Mouse (Mus musculus) stomach, embryonic 15.5 days (tissue): Measurements from ENCODE around the gene Rpusd1. TPM values are rescaled to one million over a fixed set of nuclear protein-coding genes. Genes with fewer than 3 reads are reported as not detected.

ENCODE experiments used
- ATAC-seq: fragments of 200-750 bp; cut with Nextera tagmentation; 2 replicates; pipeline ENCODE4 v1.8.0; 2017; ENCODE audit warnings: low read depth, moderate number of reproducible peaks, moderate TSS enrichment; ENCODE audit not compliant: insufficient read depth, low FRiP score
- H3K27ac ChIP-seq: fragments of 300-500 bp; sonication (generic); 2 replicates; pipeline ENCODE4 v1.5.1; 2015; ENCODE audit warnings: mild to moderate bottlenecking, inconsistent platforms
- H3K27me3 ChIP-seq: fragments of 300-500 bp; sonication (generic); replicated peaks from 2 replicates; pipeline ENCODE4 v1.6.1; 2015; ENCODE audit warnings: inconsistent platforms
- H3K36me3 ChIP-seq: fragments of 300-500 bp; sonication (generic); 2 replicates; pipeline ENCODE4 v1.6.1; 2015; ENCODE audit warnings: inconsistent platforms
- H3K4me1 ChIP-seq: fragments of 300-500 bp; sonication (generic); 2 replicates; pipeline ENCODE4 v1.6.1; 2015; ENCODE audit warnings: inconsistent platforms
- H3K4me2 ChIP-seq: fragments of 300-500 bp; sonication (generic); 2 replicates; pipeline ENCODE4 v1.6.1; 2015; ENCODE audit warnings: mild to moderate bottlenecking, inconsistent platforms
- H3K4me3 ChIP-seq: fragments of 300-500 bp; sonication (generic); replicated peaks from 2 replicates; pipeline ENCODE4 v1.5.1; 2015; ENCODE audit warnings: inconsistent platforms
- H3K9ac ChIP-seq: fragments of 300-500 bp; sonication (generic); 2 replicates; pipeline ENCODE4 v1.6.1; 2015; ENCODE audit warnings: inconsistent platforms
- H3K9me3 ChIP-seq: fragments of 300-500 bp; sonication (generic); 2 replicates; pipeline ENCODE4 v1.6.1; 2016; ENCODE audit warnings: inconsistent platforms
- WGBS: fragments of 180-500 bp; shearing (Covaris S2); methylation state at CpG from one replicate; pipeline ENCODE4 v1.1.7; 2015; 5-methylcytosine and 5-hydroxymethylcytosine counted together
- microRNA-seq: library from miRNA; unstranded; fragments of <30 nt; microRNA quantifications from one replicate; pipeline ENCODE4, GENCODE M21; 2016
- polyA plus RNA-seq: library from polyadenylated mRNA; unstranded; fragments of >200 nt; fragmentation: Nextera tagmentation; extraction: Ambion mirVana; gene quantifications from 2 replicates; pipeline ENCODE4 v1.2.1, GENCODE M21; 2015

Gene Rpusd1
- polyA plus RNA-seq, 1 experiment from 2014 or later, result 18.3 TPM

GRCm38 (mm10) chr17:25761561-25761970, 34.1 kb downstream of the Rpusd1 start:
- ATAC-seq, result no peak
- H3K4me1 ChIP-seq, result 0 out of 2 replicates have a peak, but pooled peaks cover 2% of the 10 kb centered on the region
- 25% methylated on average over 4 of the region's 4 CpGs for WGBS
- no peaks in the 10 kb centered on the region for H3K9me3 ChIP-seq
- no peaks in the 10 kb centered on the region for H3K36me3 ChIP-seq
- H3K27me3 ChIP-seq, result no peaks in the 10 kb centered on the region
- no peak overlapping the region for H3K27ac ChIP-seq
- H3K4me2 ChIP-seq, result no peak overlapping the region
- no peak overlapping the region for H3K9ac ChIP-seq
- no peak overlapping the region for H3K4me3 ChIP-seq

DNA sequence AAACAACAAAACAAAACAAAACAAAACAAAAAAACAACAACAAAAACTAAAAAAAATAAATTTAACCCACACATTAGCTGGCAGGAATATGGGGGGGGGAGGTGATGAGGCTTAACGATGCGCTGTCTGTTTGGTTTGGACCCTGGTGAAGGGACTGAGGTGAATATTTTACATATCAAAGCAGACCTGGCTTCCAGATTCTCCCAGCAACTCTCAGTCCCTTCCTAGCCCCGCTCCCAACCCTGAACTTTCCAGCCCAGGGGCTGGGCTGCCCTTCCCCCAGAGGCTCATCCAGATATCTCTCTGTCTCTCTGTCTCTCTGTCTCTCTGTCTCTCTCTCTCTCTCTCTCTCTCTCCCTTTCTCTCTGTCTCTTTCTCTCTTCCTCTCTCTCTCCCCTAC, 35.1 kb downstream of the Rpusd1 start:
- Histone ChIP-seq H3K4me1 (no peaks in the 10 kb centered on the region), H3K27ac (no peak overlapping the region), H3K9ac (no peak overlapping the region), H3K4me3 (no peak overlapping the region), H3K9me3 (no peaks in the 10 kb centered on the region), H3K27me3 (no peaks in the 10 kb centered on the region), H3K36me3 (no peaks in the 10 kb centered on the region), H3K4me2 (no peak overlapping the region)
- ATAC-seq, result no peak
- 50% methylated on average over 3 of the region's 3 CpGs for WGBS

- Histone ChIP-seq H3K9ac (no peak overlapping the region), H3K4me2 (no peak overlapping the region), H3K27ac (no peak overlapping the region), H3K4me1 (no peaks in the 10 kb centered on the region), H3K9me3 (no peaks in the 10 kb centered on the region), H3K36me3 (no peaks in the 10 kb centered on the region), H3K4me3 (no peak overlapping the region), H3K27me3 (no peaks in the 10 kb centered on the region)
- ATAC-seq, result no peak
- WGBS, result 75% methylated on average over 5 of the region's 5 CpGs
Observed at GRCm38 (mm10) chr17:25765886-25766285, 38.4 kb downstream of the Rpusd1 start.

GRCm38 (mm10) chr17:25769331-25769730, 41.9 kb downstream of the Rpusd1 start:
- Histone ChIP-seq H3K4me3 (no peak overlapping the region), H3K9ac (no peak overlapping the region), H3K4me2 (no peak overlapping the region), H3K9me3 (no peaks in the 10 kb centered on the region), H3K27ac (no peak overlapping the region), H3K27me3 (no peaks in the 10 kb centered on the region), H3K4me1 (peaks cover 7% of the 10 kb centered on the region), H3K36me3 (no peaks in the 10 kb centered on the region)
- no peak for ATAC-seq
- WGBS, result 57% methylated on average over 9 of the region's 9 CpGs

DNA sequence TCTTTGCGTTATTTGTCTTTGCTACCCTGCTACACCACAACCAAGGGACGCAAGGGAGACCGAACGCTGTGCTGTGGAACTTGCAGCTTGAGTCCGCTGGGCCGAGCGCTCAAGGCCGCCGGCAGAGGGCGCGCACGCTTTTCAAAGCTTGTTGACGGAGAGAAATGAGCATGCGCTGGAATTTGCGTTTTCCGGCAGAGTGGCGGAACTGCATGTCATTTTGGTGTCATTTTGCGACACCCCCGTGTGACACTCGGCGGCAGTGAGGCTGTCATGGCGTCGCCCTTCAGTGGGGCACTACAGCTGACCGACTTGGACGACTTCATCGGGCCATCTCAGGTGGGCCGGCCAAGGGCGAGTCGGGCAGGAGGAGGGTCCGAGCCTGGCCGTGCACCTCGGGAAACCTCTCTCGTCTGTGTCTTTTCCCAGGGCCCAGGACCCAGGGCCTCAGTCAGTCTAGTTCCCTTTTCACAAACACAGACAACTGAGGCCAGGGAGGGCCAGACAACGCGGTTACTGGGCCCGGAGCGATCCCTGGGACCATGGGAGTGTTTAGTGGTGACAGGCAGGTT, 46.2 kb downstream of the Rpusd1 start, which contains the start of gene Narfl:
Gene Narfl, plus strand, starts transcription at position 228 of the 572 bp plus-strand sequence.
- Histone ChIP-seq H3K4me3 (peak within 1 kb of the TSS; percentile 78), H3K9ac (peak within 1 kb of the TSS; percentile 79), H3K4me2 (peak within 1 kb of the TSS; percentile 75), H3K4me1 (peaks cover 10% of the 10 kb centered on the region), H3K27ac (no peak within 1 kb of the TSS), H3K36me3 (no peaks in the 10 kb centered on the region), H3K27me3 (no peaks in the 10 kb centered on the region), H3K9me3 (no peaks in the 10 kb centered on the region)
- under 1% methylated on average over 37 of the region's 37 CpGs for WGBS
- peak; percentile 81 for ATAC-seq

GRCm38 (mm10) chr17:25775318-25776062, 48.0 kb downstream of the Rpusd1 start:
- Histone ChIP-seq H3K27me3 (no peaks in the 10 kb centered on the region), H3K27ac (no peak overlapping the region), H3K4me3 (no peak overlapping the region), H3K9ac (no peak overlapping the region), H3K4me2 (no peak overlapping the region), H3K36me3 (peaks cover 2% of the 10 kb centered on the region; the same call in 1 of the 2 replicates), H3K4me1 (peaks cover 10% of the 10 kb centered on the region), H3K9me3 (no peaks in the 10 kb centered on the region)
- no peak for ATAC-seq
- 69% methylated on average over 10 of the region's 10 CpGs for WGBS

DNA sequence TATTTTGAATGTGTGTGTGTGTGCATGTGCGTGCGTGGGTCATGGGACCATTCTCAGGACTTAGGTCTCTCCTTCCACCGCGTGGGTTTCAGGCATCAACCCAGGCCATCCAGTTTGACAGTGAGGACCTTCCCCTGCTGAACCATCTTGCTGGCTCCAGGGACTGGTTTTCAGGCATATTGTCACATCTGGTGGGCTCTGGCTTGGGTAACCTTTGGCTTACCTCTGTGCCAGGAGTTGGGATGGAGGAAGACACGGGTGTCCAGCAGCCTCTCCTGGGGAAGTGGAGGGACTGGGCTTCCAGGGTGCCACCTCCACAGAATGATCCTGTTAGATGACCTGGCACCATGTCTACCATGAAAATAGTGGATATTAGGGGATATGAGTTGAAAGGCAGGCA, 50.5 kb downstream of the Rpusd1 start:
- Histone ChIP-seq H3K4me2 (no peak overlapping the region), H3K9me3 (no peaks in the 10 kb centered on the region), H3K4me3 (no peak overlapping the region), H3K27me3 (no peaks in the 10 kb centered on the region), H3K36me3 (peaks cover 26% of the 10 kb centered on the region), H3K9ac (no peak overlapping the region), H3K27ac (no peak overlapping the region), H3K4me1 (peaks cover 13% of the 10 kb centered on the region)
- 95% methylated on average over 5 of the region's 5 CpGs for WGBS
- no peak for ATAC-seq

Small RNA genes within 50 kb of the gene (microRNA-seq; reads per million reads assigned to microRNA genes)
- gene Gm25083 (not detected), gene Mir6966 (not detected)

Other genes starting within 250 kb of the Rpusd1 start
- 0.32 and 0.37 TPM in 2 replicates for gene Sstr5, start 230.4 kb upstream of the Rpusd1 start, polyA plus RNA-seq
- 5.8 and 6.0 TPM in 2 replicates for gene Sox8, start 157.0 kb upstream of the Rpusd1 start, polyA plus RNA-seq
- 27.4 and 29.8 TPM in 2 replicates for gene Lmf1, start 148.6 kb upstream of the Rpusd1 start, polyA plus RNA-seq
- 1.5 and 2.1 TPM in 2 replicates for gene Gng13, start 10.5 kb upstream of the Rpusd1 start, polyA plus RNA-seq
- gene Chtf18, start 251 bp upstream of the Rpusd1 start, polyA plus RNA-seq, result 23.4 and 26.1 TPM in 2 replicates
- 0.06 TPM in 1 of 2 replicates, not detected in the other for gene Mslnl, start 8.4 kb downstream of the Rpusd1 start, polyA plus RNA-seq
- gene Msln, start 26.7 kb downstream of the Rpusd1 start, polyA plus RNA-seq, result 38.3 and 43.6 TPM in 2 replicates
- gene Narfl, start 46.1 kb downstream of the Rpusd1 start, polyA plus RNA-seq, result 26.9 and 28.5 TPM in 2 replicates
- 47.3 and 53.4 TPM in 2 replicates for gene Haghl, start 58.0 kb downstream of the Rpusd1 start, polyA plus RNA-seq
- 0.24 and 0.26 TPM in 2 replicates for gene Ccdc78, start 58.9 kb downstream of the Rpusd1 start, polyA plus RNA-seq
- 99.3 and 110 TPM in 2 replicates for gene Fam173a, start 65.2 kb downstream of the Rpusd1 start, polyA plus RNA-seq
- gene AC134908.4, start 68.0 kb downstream of the Rpusd1 start, polyA plus RNA-seq, result not detected in 2 replicates
- gene Metrn, start 69.5 kb downstream of the Rpusd1 start, polyA plus RNA-seq, result 46.6 and 48.3 TPM in 2 replicates
- gene Fbxl16, start 81.4 kb downstream of the Rpusd1 start, polyA plus RNA-seq, result 4.1 and 4.6 TPM in 2 replicates
- 24.3 and 25.5 TPM in 2 replicates for gene Wdr24, start 96.0 kb downstream of the Rpusd1 start, polyA plus RNA-seq
- 50.5 and 54.6 TPM in 2 replicates for gene Jmjd8, start 101.2 kb downstream of the Rpusd1 start, polyA plus RNA-seq
- gene Stub1, start 105.7 kb downstream of the Rpusd1 start, polyA plus RNA-seq, result 312 and 319 TPM in 2 replicates
- gene Rhbdl1, start 109.6 kb downstream of the Rpusd1 start, polyA plus RNA-seq, result 1.6 and 2.4 TPM in 2 replicates
- gene Gm20683, start 114.1 kb downstream of the Rpusd1 start, polyA plus RNA-seq, result 1.6 and 2.7 TPM in 2 replicates
- gene Rhot2, start 117.2 kb downstream of the Rpusd1 start, polyA plus RNA-seq, result 23.1 and 23.6 TPM in 2 replicates
- gene Wdr90, start 133.8 kb downstream of the Rpusd1 start, polyA plus RNA-seq, result 21.0 and 22.9 TPM in 2 replicates
- gene Mcrip2, start 141.1 kb downstream of the Rpusd1 start, polyA plus RNA-seq, result 52.2 and 54.2 TPM in 2 replicates
- 67.4 and 68.3 TPM in 2 replicates for gene Mettl26, start 147.4 kb downstream of the Rpusd1 start, polyA plus RNA-seq
- gene Wfikkn1, start 153.2 kb downstream of the Rpusd1 start, polyA plus RNA-seq, result 0.39 and 0.55 TPM in 2 replicates
- 27.1 and 27.3 TPM in 2 replicates for gene Rab40c, start 192.1 kb downstream of the Rpusd1 start, polyA plus RNA-seq
- 60.7 and 60.8 TPM in 2 replicates for gene Pigq, start 217.3 kb downstream of the Rpusd1 start, polyA plus RNA-seq
- 0.30 TPM in 1 of 2 replicates, not detected in the other for gene Nhlrc4, start 217.3 kb downstream of the Rpusd1 start, polyA plus RNA-seq
- 0.24 and 0.52 TPM in 2 replicates for gene A930017K11Rik, start 224.9 kb downstream of the Rpusd1 start, polyA plus RNA-seq